Mouse (Mus musculus) liver, adult 10 weeks (tissue): ENCODE results near the gene Pabpc4. TPM values are rescaled to one million over a fixed set of nuclear protein-coding genes. Genes with fewer than 3 reads are reported as not detected.

Experiments used
- polyA plus RNA-seq: library from polyadenylated mRNA; stranded (reverse); fragments of 350-450 nt; fragmentation: Illumina TruSeq; extraction: RNeasy Lipid Tissue Mini Kit (QIAGEN cat#74804); gene quantifications from one replicate; pipeline ENCODE4 v1.2.3, GENCODE M21; 2014; ENCODE audit warnings: low read depth, low replicate concordance

Gene Pabpc4
- 12.5 TPM for polyA plus RNA-seq

DNA sequence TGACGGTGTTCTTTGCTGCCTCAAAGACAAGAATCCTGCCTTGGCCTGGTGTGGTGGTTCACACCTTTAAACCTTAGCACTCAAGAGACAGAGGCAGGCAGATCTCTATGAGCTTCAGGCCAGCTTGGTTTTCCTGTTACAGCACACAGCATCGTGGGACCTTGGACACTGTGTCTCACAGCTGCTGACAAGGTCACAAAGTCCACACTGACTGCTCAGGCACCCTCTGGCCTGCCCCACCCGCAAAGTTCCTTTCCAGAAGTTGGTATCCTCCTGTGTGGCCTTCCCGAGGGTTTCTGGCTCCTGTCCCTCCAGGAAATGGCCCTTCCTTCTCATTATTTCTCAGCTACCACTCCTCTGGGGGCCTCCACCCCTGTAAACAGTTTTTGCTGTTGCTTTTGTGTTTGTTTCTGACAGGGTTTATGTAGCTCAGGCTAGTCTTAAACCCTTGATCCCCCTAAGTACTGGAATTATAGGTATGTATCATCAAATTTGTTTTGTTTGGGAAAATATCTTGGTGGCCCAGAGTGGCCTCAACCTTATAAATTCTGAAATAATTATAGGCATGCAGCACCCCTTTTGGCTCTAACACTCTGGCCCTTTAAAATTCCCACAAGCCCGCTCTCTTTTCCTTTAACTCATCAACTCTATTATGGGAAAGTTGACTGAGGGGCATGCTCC is at the start of gene Pabpc4:
Pabpc4 (plus strand) TSS at position 631 of the 681 bp plus-strand sequence.

GRCm38 (mm10) chr4:123233492-123234084 is 28.6 kb upstream of the Pabpc4 start, which contains the start of gene Heyl:
Gene Heyl, plus strand, starts transcription at chr4:123233556.

GRCm38 (mm10) chr4:123323534-123323933 is 61.4 kb downstream of the Pabpc4 start, which contains the start of gene Oxct2a:
Gene Oxct2a, minus strand, starts transcription at chr4:123323634.

DNA sequence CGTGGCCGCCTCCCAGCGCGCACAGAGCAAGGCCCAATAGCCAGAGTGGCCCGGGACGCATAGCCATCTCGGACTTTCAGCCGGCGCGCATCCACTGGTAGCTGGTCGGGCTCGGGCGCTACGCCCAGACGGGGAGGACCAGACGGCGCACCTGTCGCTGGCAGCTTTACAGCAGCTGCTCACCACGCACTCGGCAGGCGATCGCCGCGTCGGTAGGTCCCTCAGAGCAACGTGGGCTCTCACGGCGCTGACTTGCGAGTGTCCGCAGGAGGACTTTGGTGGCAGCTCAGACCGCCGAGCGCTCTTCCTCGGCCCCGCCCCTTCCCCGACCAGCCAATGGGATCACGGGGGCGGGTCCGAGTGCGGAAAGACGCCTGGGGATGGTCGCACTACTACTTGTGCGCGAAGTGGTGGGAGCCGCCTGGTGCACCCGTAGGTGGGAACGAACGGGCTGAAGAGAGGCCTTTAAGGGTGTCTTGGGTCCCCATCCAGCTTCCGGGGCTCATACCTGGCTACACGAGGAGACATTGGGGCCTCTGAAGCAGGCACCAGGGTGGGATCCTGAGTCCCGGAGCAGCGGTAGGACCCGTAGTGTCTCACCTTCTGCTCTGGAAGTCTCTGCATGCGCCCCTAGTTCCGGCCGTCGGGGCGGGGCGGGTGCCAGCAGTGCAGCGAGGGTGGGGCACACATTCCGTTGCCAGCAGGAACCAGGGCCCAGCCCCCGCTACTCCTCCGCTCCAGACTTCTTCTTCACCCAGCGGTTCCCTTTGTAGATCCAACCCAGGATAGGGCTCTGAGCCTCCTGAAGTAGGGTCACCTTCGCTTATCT is 80.7 kb downstream of the Pabpc4 start, which contains the start of gene Bmp8a:
Bmp8a (minus strand) TSS at position 611 of the 829 bp plus-strand sequence.

Other genes starting within 250 kb of the Pabpc4 start
- 13.7 TPM for gene Trit1, start 245.8 kb upstream of the Pabpc4 start, polyA plus RNA-seq
- not detected for gene Bmp8b, start 157.2 kb upstream of the Pabpc4 start, polyA plus RNA-seq
- gene Oxct2b, start 146.1 kb upstream of the Pabpc4 start, polyA plus RNA-seq: not detected
- gene Ppie, start 122.4 kb upstream of the Pabpc4 start, polyA plus RNA-seq: 9.0 TPM
- gene Hpcal4, start 79.1 kb upstream of the Pabpc4 start, polyA plus RNA-seq: not detected
- not detected for gene Nt5c1a, start 60.8 kb upstream of the Pabpc4 start, polyA plus RNA-seq
- gene Heyl, start 28.8 kb upstream of the Pabpc4 start, polyA plus RNA-seq: 0.24 TPM
- gene Oxct2a, start 61.3 kb downstream of the Pabpc4 start, polyA plus RNA-seq: not detected
- not detected for gene Bmp8a, start 80.9 kb downstream of the Pabpc4 start, polyA plus RNA-seq